Mouse (Mus musculus) kidney, adult 8-10 months (tissue): ENCODE measurements around the gene Metap2.
"Not testable (repeated sequence)": the region's sequence is repeated elsewhere in the genome, so short reads cannot be mapped to it uniquely, and the experiment has no call there.

Source experiments
- DNase-seq, 2 experiments: peaks; one replicate each; pipeline ENCODE4 v3.0.0; 2022

Metap2 gene

DNA sequence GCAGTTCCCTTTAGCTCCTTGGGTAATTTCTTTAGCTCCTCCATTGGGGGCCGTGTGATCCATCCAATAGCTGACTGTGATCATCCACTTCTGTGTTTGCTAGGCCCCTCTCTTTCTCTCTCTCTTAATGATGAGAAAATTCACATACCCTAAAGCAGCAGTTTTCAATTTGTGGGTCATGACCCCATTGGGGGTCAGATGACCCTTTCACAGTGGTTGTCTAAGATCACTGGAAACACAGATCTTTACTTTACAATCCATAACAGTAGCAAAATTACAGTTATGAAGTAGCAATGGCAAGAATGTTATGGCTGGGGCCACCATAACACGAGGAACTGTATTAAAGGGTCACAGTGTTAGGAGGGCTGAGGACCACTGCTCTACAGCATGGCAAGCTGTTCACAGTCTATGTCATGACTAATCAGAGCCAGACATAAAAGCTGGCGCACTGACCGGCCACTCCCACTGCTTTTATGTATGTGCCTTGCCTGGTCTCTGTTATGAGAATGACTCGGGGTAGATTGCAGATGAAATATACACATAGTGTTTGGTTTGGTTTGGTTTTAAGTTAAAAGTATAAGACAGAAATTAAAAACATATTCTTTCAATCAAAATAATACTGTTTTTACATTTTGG, 13.0 kb upstream of the Metap2 start:
- no peak for DNase-seq

DNA sequence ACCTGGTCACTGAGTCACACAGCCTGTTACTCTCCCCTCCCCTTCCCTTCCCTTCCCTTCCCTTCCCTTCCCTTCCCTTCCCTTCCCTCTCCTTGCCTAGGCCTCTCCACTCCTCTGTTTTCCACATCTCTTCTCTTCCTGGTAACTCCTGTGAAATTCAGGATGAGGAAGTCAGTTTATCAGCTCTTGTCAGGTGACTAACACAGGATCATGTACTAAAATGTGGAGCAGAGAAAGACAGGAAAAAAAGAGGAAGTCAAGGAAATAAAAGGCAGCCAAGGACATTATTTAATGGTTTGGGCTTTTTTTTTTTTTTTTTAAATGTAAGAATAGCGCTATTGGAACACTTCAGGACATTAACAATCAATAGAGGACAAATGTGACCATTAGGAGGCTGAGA, 12.1 kb upstream of the Metap2 start:
- DNase-seq = no peak

DNA sequence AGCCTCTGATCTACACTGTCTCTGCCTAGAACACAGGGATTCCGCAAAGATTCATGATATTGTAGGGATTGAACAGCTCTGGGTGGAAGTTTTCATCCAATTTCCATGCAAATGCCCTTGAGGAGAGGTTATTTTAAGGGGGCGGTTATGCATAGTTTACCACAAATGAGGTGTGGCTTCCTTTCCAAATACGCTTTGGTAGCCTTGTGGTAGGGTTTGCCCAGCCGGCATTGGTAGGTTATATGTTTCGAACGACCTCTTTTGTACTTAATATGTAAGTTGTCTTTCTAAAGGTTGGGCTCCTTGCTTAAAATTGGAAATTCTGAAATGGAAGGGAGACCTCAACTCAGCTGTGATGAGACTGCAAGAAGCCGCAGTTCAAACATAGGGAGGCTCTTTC, 11.6 kb upstream of the Metap2 start:
- no peak for DNase-seq

DNA sequence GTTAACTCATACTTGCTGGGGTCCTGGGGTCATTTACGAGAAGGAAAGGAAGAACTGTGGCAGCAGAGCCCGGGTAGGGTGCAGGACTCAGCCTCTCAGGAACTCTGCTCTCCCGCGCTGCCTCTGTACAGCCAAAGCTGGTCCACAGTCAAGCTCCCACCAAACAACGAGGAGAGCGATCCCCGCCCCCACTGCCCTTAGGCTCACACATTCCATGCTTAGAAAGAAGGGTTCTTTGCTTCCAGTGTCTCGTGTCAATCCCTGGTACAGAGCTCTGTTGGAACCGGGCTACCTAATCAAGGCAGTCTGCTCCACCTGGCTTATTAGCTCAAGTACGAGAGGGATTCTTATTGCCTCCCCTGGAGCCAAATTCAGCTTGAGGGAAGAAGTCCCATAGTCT, 10.5 kb upstream of the Metap2 start:
- no peak for DNase-seq

- DNase-seq = no peak
These were observed 3.0 kb upstream of the Metap2 start for GRCm38 (mm10) chr10:93899907-93900306.

GRCm38 (mm10) chr10:93899303-93899702, 2.4 kb upstream of the Metap2 start:
- peak; percentile 33 to 72 for DNase-seq

GRCm38 (mm10) chr10:93892551-93892950, 4.3 kb downstream of the Metap2 start:
- no peak for DNase-seq

GRCm38 (mm10) chr10:93891031-93891430, 5.9 kb downstream of the Metap2 start:
- DNase-seq = no peak

DNA sequence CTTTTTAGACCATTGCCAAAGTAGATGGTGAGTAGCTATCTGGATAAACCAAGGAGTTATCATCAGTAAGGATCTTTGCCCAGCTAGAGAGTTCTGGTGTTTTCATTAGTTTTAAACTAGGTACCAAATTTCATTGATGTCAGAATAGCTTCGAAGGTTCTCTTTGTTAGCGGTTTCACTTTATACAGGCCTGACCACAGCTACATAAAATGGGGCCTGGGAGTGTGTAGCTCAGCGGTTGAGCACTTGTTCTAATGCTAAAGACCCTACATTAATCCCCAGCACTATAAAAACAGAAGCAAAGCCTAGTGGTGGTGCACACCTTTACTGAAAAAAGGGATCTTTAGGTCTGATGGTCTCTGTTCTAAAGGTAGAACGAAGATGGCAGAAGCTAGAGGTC, 6.3 kb downstream of the Metap2 start:
- DNase-seq = no peak

DNA sequence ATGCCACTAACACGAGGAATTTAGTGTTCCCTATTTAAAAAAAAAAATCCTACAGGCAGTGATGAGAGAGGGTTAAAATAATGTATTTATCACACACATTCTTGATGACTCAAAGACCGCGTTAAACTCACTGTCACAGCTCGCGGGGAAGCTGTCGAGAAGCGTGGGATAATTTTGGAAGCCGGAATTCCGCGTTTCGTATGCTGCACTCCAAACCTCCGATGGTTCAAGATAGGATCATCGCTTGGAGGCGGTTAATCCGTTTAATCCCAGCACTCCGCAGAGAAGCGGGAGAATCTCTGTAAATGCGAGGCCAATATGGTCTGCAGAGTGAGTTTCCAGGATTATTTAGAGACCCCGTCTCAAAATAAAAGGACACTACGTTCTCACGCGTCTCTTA, 6.9 kb downstream of the Metap2 start:
- DNase-seq = no peak

DNA sequence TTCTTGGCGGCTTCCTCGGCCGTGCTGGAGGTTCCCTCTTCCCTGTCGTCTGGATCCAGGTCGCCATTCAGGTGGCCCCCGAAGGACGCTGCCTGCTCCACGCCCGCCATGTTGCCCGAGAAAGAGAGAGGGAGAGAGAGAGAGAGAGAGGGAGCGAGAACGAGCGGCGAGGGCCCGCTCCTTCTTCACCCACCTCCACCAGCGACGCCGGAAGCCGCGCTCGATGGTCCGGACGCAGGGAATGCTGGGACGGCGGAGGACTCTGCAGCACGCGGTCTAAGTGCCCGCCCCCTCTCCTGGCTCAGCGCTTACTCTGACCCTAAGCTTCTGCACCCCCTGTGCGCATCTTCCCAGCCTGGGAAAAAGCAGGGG, 7.3 kb downstream of the Metap2 start:
- DNase-seq = peak; percentile 82 to 87

DNA sequence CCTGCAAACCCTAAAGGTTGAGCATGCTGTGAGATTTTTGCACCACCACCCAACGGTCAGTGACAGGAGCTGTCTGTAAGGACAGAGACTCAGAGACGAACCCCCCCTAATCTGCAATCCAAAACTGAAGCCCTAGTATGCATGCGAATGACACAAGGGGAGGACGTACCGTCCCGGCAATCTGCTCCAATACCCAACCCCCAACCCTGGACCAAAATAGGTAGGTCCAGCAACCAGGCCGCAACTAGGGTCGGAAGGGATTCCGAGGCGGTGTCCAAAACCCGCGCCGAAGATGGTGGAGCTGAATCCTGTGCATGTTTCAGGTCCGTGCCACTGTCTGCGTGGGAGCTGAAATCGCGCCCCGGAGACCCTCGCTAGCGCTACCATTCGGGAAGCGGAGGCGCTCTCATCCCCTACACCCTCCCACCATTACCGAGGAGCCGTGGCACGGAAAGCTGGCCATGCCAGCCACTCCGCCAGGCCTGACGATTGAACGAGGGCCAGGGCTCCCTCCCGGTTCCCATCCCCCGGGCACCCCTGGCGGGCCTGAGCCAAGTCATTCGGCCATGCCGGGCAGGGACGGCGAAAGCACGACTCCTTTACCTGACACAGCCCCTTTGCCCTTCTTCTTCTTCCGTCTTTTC, 7.8 kb downstream of the Metap2 start:
- peak; percentile 6 to 8 for DNase-seq

DNA sequence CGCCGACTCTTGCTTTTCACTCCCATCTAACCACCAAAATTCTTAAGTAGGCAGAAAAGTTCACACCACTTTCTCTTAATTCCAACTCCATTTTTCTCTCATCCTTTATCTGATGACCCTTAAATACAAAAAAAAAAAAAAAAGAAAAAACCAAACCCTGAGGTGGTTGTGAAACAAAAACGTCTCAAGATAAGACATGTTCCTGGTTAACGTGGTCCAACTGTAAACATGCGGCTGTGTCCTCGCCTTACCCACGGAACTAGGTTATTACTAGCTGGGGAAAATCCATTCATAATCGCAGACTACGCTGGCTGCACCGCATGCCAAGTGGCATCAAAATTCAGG, 8.3 kb downstream of the Metap2 start:
- no peak for DNase-seq

DNA sequence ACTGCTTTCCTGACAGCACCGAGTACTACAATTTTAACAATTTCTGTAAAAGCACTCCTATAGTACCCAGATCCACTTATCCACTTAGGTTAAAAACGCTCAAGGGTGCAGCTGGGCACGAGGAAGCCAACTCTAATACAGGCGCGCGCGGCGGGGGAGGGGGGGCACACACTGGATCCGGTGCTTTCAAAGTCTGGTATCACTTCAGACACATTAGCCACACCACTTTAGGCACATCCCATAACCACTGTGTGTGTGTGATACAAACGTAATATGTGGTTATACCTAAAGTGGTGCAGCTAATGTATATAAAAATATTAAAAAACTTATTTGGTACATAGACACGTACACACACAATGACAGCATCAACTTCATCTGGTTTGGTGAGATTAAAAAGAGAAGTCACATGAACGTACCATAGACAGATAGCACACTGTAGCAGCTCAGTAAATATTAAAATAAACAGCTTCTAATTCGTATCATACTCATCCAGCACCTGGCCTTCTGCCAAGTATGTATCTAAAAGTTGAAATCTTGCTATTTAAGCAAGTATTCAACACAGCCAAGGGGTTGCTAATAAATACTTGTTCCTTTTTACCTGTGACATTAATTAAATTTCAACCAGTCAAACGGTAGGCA, 10.9 kb downstream of the Metap2 start:
- no peak for DNase-seq

- DNase-seq = no peak
These were observed 14.0 kb downstream of the Metap2 start for GRCm38 (mm10) chr10:93882738-93883364.

DNA sequence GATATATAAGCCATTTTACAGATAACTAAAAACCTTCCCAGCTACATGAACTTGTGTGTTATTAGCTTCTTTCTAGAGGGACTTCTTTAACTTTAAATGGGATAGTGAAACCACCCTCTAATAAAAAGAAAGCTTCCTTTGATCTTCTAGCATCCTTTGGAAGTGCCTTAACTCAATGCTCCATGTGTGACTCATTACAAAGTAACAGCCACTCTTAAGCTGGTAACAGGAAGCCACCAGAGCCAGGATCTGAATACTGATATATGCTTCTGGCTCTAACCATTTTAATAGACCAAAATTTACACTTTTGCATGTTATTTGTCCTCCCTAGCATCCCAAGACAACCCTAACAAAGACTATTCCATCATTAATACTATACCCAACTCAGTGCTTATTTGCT, 15.0 kb downstream of the Metap2 start:
- DNase-seq = no peak

DNA sequence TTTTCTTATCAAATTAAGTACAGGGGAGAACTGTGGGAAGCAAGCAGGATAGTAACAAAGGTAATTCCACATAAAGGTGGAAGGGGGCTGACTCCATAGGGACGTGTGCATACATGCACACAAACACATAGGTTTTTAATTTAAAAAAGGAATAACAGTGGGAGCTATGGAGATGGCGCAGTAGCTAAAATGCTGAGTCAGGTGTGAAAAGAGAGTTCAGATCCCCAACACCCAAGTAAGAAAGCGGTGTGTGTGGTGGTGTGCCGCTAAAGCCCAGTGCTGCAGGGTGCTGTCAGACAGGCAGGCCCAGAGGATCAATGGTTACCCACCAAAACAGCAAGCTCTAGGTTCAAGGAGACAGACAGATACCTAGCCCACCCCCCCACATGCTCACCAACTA, 18.2 kb downstream of the Metap2 start:
- DNase-seq = no peak

DNA sequence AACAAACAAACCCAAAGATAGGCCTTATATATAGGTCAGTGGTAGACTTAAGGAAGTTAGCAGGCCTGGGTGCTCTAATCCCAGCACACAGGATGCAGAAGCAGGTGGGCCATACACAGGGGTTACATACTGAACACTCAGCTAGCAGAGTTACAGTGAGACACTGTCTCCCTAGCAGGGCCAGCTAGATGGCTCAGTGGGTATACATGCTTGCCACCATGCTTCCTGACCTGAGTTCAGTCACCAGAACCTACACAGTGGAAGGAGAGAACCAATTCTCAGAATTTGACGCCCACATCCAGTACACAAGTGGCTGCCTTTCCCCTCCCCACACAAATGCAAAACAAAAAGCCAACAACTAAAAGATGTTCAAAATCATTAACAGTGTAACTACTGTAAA, 20.1 kb downstream of the Metap2 start:
- no peak for DNase-seq

DNA sequence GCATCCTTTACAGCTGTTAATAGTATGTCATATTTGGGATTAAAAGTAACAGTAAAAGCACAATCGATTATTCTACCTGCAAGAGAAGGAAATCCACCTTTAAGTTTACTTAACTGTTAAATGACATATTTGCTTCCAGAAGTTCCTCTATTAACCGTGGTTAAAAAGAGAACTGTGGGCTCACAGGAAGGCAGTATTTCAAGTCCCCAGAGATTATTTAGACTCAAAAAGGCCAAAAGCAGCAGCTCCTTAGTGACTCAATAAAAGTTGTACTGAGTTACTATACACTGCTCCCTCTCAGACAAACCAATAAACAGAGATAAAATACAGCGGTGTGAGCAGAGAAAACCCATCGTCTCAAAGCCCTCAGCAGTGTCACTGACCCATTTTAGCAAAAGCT, 28.0 kb downstream of the Metap2 start:
- no peak for DNase-seq

GRCm38 (mm10) chr10:93868401-93868800, 28.5 kb downstream of the Metap2 start:
- DNase-seq = no peak

DNA sequence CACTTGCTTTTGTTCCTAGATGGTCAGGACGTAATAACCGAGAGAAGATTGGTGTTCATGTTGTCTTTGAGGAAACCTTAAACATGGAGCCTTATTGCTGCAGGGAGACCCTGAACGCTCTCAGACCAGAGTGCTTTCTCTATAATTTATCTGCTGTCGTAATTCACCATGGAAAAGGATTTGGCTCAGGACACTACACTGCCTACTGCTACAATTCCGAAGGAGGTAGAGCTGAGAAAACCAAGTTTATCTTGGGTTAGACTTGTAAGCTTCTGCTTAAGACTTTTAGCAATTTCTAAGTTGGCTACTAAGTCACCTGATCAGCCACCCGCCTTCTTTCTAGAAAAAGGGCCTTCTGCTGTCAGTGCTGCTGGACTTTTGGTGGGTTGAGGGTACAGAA, 40.8 kb downstream of the Metap2 start:
- DNase-seq = no peak

DNA sequence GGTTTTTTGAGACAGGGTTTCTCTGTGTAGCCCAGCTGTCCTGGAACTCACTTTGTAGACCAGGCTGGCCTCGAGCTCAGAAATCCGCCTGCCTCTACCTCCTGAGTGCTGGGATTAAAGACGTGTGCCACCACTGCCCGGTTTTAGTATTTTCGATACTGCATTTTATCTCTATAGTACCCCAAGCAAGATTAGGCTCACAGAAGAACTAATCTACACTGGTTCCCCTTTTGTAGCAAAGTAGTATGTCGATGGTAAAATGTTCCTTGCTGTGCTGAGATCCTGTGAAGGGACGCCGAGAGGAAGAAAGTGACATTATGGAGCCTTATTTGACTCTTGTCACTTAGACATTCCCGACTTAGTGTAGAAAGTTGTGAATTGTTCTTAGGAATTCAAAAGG, 41.8 kb downstream of the Metap2 start:
- DNase-seq = no peak

DNA sequence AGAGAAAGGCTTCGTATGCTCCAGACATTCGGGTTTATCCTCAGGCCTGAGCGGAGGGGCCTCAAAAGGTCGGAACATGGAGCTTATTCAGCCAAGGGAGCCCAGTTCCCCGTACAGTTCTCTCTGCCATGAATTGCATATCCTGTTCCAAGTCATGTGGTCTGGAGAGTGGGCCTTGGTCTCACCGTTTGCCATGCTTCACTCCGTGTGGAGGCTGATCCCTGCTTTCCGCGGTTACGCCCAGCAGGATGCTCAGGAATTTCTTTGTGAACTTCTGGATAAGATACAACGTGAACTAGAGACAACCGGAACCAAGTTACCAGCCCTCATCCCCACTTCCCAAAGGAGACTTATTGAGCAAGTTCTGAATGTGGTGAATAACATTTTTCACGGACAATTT, 50.2 kb downstream of the Metap2 start:
- no peak for DNase-seq

- not testable (repeated sequence) for DNase-seq
These were observed 61.8 kb downstream of the Metap2 start for GRCm38 (mm10) chr10:93835115-93835514.
